Mouse (Mus musculus) gastrocnemius, adult 8-10 months (tissue): Measurements from ENCODE around the gene Elof1. TPM values are rescaled to one million over a fixed set of nuclear protein-coding genes. Genes with fewer than 3 reads are reported as not detected.
"Not testable (repeated sequence)": the region's sequence is repeated elsewhere in the genome, so short reads cannot be mapped to it uniquely, and the experiment has no call there.

Experiments
- DNase-seq, 2 experiments: peaks; one replicate each; pipeline ENCODE4 v3.0.0; 2022; ENCODE audit warnings: low spot score in 2 of 2
- microRNA-seq: library from miRNA; unstranded; fragments of <30 nt; microRNA quantifications from one replicate; pipeline ENCODE4 v1.2.0, GENCODE M21; 2022
- total RNA-seq, 4 experiments: library from RNA; stranded (reverse); gene quantifications; 2 replicates each; pipeline ENCODE4 v1.2.4; 2022

Gene Elof1
- total RNA-seq, 4 experiments from 2014 or later: 37.2 to 44.8 (median 43.2) TPM

GRCm38 (mm10) chr9:22092746-22093145 is 24.2 kb downstream of the Elof1 start:
- no peak for DNase-seq

DNA sequence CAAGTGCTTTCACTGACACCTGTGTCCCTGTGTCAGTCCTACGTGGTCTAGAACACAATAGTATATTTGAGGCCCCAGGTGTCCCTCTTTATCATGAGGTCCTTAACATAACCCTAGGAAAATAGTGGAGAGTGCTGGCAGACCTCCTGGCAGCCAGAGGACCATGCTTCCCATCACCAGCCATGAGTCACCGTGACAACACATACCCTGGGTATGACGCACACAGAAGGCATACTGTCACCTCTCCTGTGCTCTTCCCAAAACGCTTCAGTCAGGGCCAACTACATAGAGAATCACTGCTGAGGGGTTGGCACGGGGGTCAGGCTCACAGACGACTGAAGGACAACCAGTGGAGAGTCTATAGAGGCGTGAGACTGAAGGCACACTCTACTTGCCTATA is 27.0 kb downstream of the Elof1 start:
- no peak for DNase-seq

DNA sequence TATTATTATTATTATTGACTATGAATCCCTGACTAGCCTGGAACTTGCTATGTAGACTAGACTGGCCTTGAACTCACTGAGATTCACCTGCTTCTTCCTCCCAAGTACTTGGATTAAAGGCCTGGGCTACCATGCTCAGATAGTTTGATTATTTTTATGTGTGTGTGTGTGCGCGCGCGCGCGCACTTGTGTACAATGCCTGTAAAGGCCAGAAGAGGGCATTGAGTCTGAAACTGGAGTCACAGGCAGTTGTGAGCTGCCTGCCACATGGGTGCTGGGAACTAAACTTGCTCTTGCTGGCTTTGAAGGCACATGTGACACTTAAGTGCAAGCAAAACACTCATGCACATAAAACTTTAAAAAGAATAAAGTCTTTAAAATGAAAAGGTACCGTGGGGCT is 27.7 kb downstream of the Elof1 start:
- no peak for DNase-seq

- no peak for DNase-seq
These were observed 29.8 kb downstream of the Elof1 start for GRCm38 (mm10) chr9:22087034-22087618.

- no peak for DNase-seq
These were observed 31.0 kb downstream of the Elof1 start for GRCm38 (mm10) chr9:22086012-22086411.

DNA sequence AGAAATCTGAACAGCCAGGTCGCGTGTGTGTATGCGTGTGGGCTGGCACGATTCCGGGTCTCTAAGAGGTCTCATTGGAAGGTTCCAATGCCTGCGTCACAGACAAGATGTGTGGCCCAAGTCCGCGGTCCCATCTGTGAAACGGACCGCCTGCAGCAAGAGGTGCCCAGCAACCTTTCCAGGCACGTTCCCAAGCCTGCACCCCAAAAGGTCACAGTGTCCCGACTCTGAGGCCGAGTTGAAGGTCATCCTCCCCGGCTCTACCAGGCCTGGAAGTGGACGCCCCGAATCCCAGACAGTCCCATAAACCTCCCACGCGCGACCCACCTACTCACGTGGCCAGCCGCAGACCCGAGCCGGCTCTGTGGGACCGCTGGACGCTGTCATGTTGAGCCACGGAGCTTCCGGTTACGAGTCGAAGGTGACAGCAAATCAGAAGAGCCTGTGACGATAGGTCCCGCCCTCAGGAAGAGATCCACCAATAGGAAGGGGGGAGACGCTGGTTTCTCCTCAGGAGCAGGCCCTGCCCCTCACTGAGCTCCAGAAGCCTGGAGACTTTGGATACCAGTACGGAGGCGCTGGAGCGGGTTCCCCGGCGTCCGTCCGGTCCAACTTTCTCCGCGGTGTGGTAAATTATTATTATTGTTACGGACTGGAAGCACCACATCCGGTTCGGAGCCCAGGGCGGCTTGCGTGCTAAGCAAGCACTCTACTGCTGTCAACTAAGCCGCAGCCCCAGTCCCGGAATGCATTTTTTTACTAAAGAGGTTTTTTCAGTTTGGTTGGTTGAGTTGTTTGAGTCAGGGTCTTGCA is 31.7 kb downstream of the Elof1 start, which contains the start of gene Ecsit:
Gene Ecsit (minus strand): TSS at position 417 of the 813 bp plus-strand sequence.
- peak; percentile 94 to 95 for DNase-seq

GRCm38 (mm10) chr9:22084667-22085021 is 32.3 kb downstream of the Elof1 start:
- DNase-seq: no peak

DNA sequence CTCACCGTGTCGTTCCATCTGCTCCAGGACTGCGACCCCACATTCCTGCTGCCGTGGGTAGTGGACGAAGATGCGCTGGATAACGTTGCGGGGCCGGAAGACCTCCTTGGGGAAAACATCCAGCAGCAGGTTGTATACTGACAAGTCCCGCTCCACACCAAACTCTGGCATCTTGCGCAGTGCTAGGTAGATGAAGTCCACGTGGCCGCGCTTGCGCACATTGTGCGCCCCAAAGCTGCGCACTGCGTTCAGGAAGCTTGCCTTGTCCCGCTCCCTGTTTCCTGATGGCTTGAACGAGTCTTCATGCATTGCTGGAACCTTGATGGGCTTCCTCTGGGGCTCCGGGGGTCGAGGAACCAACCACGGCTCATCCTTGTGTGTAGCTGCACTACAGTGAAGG is 40.7 kb downstream of the Elof1 start:
- DNase-seq: no peak

- not testable (repeated sequence) for DNase-seq
These were observed 41.2 kb downstream of the Elof1 start for GRCm38 (mm10) chr9:22075778-22076177.

- no peak for DNase-seq
These were observed 44.7 kb downstream of the Elof1 start for GRCm38 (mm10) chr9:22072276-22072675.

GRCm38 (mm10) chr9:22070791-22071573 is 46.0 kb downstream of the Elof1 start, which contains the start of the genes Gm49318 and Zfp653:
Gene Gm49318 (minus strand): TSS chr9:22071259.
Gene Zfp653 (minus strand): TSS chr9:22071376.
- peak; percentile 92 to 96 for DNase-seq

DNA sequence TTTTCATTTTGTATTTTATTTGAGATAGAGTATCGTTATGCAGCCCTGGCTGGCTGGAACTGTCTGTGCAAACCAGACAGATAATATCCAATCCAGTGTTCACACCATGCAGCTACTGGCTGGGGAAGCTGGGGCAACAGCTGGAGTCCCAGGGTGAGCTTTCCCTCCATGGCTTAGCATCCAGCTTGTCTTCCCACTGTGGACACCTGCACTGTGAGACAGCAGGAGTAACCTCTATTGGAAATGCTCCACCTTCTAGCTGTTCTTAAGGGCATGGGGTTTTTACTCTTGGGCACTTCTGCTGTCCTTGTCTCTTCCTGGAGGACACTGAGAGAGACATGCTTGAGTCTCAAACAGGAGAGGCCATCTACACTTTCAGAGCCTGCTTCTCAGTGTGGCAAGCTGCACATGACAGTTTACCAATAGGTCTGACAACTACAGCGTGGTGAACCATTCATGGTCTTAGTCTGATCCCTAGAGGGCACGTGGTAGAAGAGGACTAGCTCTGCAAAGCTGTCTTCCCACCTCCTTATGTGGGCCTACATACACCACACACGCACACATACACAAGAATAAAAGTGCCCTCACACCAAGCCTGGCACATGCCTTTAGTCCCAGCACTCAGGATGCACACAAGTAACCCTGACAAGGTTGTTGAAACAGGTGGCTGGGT is 47.0 kb downstream of the Elof1 start:
- no peak for DNase-seq

GRCm38 (mm10) chr9:22067195-22067594 is 49.8 kb downstream of the Elof1 start:
- DNase-seq: no peak

GRCm38 (mm10) chr9:22066433-22066832 is 50.5 kb downstream of the Elof1 start:
- no peak for DNase-seq

- DNase-seq: no peak
These were observed 51.3 kb downstream of the Elof1 start for GRCm38 (mm10) chr9:22065642-22066041.

DNA sequence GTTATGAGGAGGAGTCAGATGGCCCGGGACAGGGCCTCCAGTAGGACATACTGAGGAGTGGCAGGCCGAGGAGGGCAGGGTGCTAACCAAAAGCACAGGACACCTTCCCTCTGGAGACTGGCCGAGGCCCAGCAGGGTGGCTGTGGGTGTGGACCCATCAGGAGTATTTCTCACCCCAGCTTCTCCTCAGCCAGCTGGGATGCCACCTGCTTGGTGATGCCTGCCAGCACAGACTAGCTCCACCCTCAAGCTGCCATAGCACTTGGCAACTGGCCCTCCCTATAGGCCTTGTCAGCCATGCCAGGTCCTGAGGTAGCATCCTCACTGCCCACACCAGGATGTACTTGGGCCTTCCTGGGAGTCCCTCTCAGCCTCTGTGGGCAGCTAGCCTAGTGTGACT is 52.6 kb downstream of the Elof1 start:
- no peak for DNase-seq

Small RNA genes lying within 50 kb of the gene (microRNA-seq; reads per million reads assigned to microRNA genes)
- not detected for gene Mir7084

Other genes starting within 250 kb of the Elof1 start
- gene Rab3d, start 199.0 kb downstream of the Elof1 start, total RNA-seq: 1 to 10 TPM; 2.3 to 6.0 (median 2.9) TPM
- under 1 TPM in 1 of 4 experiments, not detected in 3; 0.38 TPM for gene Ccdc159, start 189.7 kb downstream of the Elof1 start, total RNA-seq
- gene Tmem205, start 189.6 kb downstream of the Elof1 start, total RNA-seq: 10 to 100 TPM; 11.1 to 13.9 (median 13.1) TPM
- 1 to 10 TPM in 1 of 4 experiments, under 1 TPM in 3; 0.36 to 1.1 (median 0.60) TPM for gene Plppr2, start 180.1 kb downstream of the Elof1 start, total RNA-seq
- 1 to 10 TPM; 2.4 to 3.0 (median 2.7) TPM for gene Swsap1, start 161.4 kb downstream of the Elof1 start, total RNA-seq
- gene Epor, start 153.7 kb downstream of the Elof1 start, total RNA-seq: under 1 TPM in 2 of 4 experiments, not detected in 2; 0.17 to 0.31 TPM
- gene Rgl3, start 127.7 kb downstream of the Elof1 start, total RNA-seq: under 1 TPM; 0.27 to 0.88 (median 0.63) TPM
- gene Ccdc151, start 114.5 kb downstream of the Elof1 start, total RNA-seq: not detected
- gene Prkcsh, start 114.4 kb downstream of the Elof1 start, total RNA-seq: 10 to 100 TPM; 25.3 to 27.8 (median 26.4) TPM
- gene Elavl3, start 65.1 kb downstream of the Elof1 start, total RNA-seq: under 1 TPM in 1 of 4 experiments, not detected in 3; 0.08 TPM
- gene Gm49318, start 45.9 kb downstream of the Elof1 start, total RNA-seq: not detected
- 1 to 10 TPM; 3.2 to 5.8 (median 4.1) TPM for gene Zfp653, start 45.8 kb downstream of the Elof1 start, total RNA-seq
- gene Ecsit, start 31.7 kb downstream of the Elof1 start, total RNA-seq: 100 to 1,000 TPM in 1 of 4 experiments, 10 to 100 TPM in 3; 79.8 to 101 (median 93.0) TPM
- 1 to 10 TPM; 1.7 to 4.9 (median 2.1) TPM for gene Cnn1, start 18.0 kb downstream of the Elof1 start, total RNA-seq
- 1 to 10 TPM in 2 of 4 experiments, under 1 TPM in 2; 0.17 to 2.9 (median 1.4) TPM for gene Acp5, start 18.5 kb upstream of the Elof1 start, total RNA-seq
- 10 to 100 TPM; 30.6 to 39.5 (median 34.8) TPM for gene Pigyl, start 39.7 kb upstream of the Elof1 start, total RNA-seq
- gene Zfp872, start 70.9 kb upstream of the Elof1 start, total RNA-seq: not detected
- gene Zfp809, start 108.5 kb upstream of the Elof1 start, total RNA-seq: 1 to 10 TPM; 4.7 to 7.5 (median 6.8) TPM
- not detected for gene Zfp599, start 142.7 kb upstream of the Elof1 start, total RNA-seq
- under 1 TPM; 0.29 to 0.56 (median 0.43) TPM for gene Zfp810, start 190.5 kb upstream of the Elof1 start, total RNA-seq